Mouse (Mus musculus) heart, embryonic 16.5 days (tissue): ENCODE measurements at regions not wholly inside any gene's neighbourhood (a gene's known extent, or its start where the extent isn't known, plus 50 kb on each side); places are given as distances from the start of the nearest gene placed in this dataset.
"Not testable (repeated sequence)": the region's sequence is repeated elsewhere in the genome, so short reads cannot be mapped to it uniquely, and the experiment has no call there.

Experiments used
- ATAC-seq: fragments of 200-750 bp; cut with Nextera tagmentation; replicated peaks from 2 replicates; pipeline ENCODE4 v1.8.0; 2017; ENCODE audit warnings: moderate number of reproducible peaks; ENCODE audit not compliant: insufficient read depth, low FRiP score; ENCODE audit errors: extremely low read depth
- H3K27ac ChIP-seq: fragments of 300-500 bp; sonication (generic); 2 replicates; pipeline ENCODE4 v1.5.1; 2014; ENCODE audit warnings: mild to moderate bottlenecking, low read length, control low read depth, moderate library complexity
- H3K27me3 ChIP-seq: fragments of 300-500 bp; sonication (generic); 2 replicates; pipeline ENCODE4 v1.6.1; 2014; ENCODE audit warnings: low read length, mixed read lengths; ENCODE audit not compliant: control insufficient read depth, insufficient read depth
- H3K36me3 ChIP-seq: fragments of 300-500 bp; sonication (generic); 2 replicates; pipeline ENCODE4 v1.6.1; 2014; ENCODE audit not compliant: control insufficient read depth, insufficient read depth
- H3K4me1 ChIP-seq: fragments of 300-500 bp; sonication (generic); 2 replicates; pipeline ENCODE4 v1.6.1; 2014; ENCODE audit warnings: low read length, mixed read lengths; ENCODE audit not compliant: control insufficient read depth, insufficient read depth
- H3K4me2 ChIP-seq: fragments of 300-500 bp; sonication (generic); 2 replicates; pipeline ENCODE4 v1.6.1; 2014; ENCODE audit warnings: low read depth, mild to moderate bottlenecking, control low read depth, low read length
- H3K4me3 ChIP-seq: fragments of 300-500 bp; sonication (generic); 2 replicates; pipeline ENCODE4 v1.5.1; 2014; ENCODE audit warnings: mild to moderate bottlenecking, control low read depth, low read length
- H3K9ac ChIP-seq: fragments of 300-500 bp; sonication (generic); 2 replicates; pipeline ENCODE4 v1.6.1; 2014; ENCODE audit warnings: low read length, control low read depth
- H3K9me3 ChIP-seq: fragments of 300-500 bp; sonication (generic); replicated peaks from 2 replicates; pipeline ENCODE4 v1.6.1; 2016; ENCODE audit warnings: low read length; ENCODE audit not compliant: control insufficient read depth
- WGBS: fragments of 180-500 bp; shearing (Covaris S2); extraction: QIAGEN DNeasy Blood & Tissue Kit; methylation state at CpG from one replicate; pipeline ENCODE4 v1.1.7; 2014; 5-methylcytosine and 5-hydroxymethylcytosine counted together

GRCm38 (mm10) chr11:13040584-13040983 lies 575.8 kb upstream of the Cobl start:
- Histone ChIP-seq H3K36me3 (no peaks in the 10 kb centered on the region), H3K4me1 (no peaks in the 10 kb centered on the region), H3K27me3 (no peaks in the 10 kb centered on the region), H3K27ac (no peak overlapping the region), H3K9me3 (no peaks in the 10 kb centered on the region), H3K9ac (no peak overlapping the region), H3K4me2 (no peak overlapping the region), H3K4me3 (no peak overlapping the region)
- no peak for ATAC-seq
- WGBS: 81% methylated on average over 3 of the region's 3 CpGs

GRCm38 (mm10) chr11:13032464-13032863 lies 567.7 kb upstream of the Cobl start:
- 19% methylated on average over 2 of the region's 2 CpGs for WGBS
- Histone ChIP-seq H3K27ac (peak overlapping the region; percentile 79), H3K36me3 (no peaks in the 10 kb centered on the region), H3K4me2 (no peak overlapping the region), H3K9me3 (no peaks in the 10 kb centered on the region), H3K27me3 (no peaks in the 10 kb centered on the region), H3K4me3 (no peak overlapping the region), H3K4me1 (peaks cover 7% of the 10 kb centered on the region), H3K9ac (no peak overlapping the region)
- peak; percentile 80; the same call in 1 of the 2 replicates for ATAC-seq

GRCm38 (mm10) chr11:13008838-13009237 lies 544.1 kb upstream of the Cobl start:
- H3K4me3 ChIP-seq, H3K27me3 ChIP-seq, H3K4me2 ChIP-seq, H3K4me1 ChIP-seq, H3K9ac ChIP-seq, H3K36me3 ChIP-seq, ATAC-seq, H3K9me3 ChIP-seq, H3K27ac ChIP-seq: not testable (repeated sequence)
- 60% methylated on average over 5 of the region's 5 CpGs for WGBS

GRCm38 (mm10) chr11:13006461-13006961 lies 541.8 kb upstream of the Cobl start:
- H3K9ac ChIP-seq: not testable (repeated sequence)
- 89% methylated on average over 1 of the region's 1 CpGs for whole genome bisulfite sequencing

GRCm38 (mm10) chr11:13005228-13005627 lies 540.5 kb upstream of the Cobl start:
- Histone ChIP-seq H3K27me3 (no peaks in the 10 kb centered on the region), H3K27ac (no peak overlapping the region), H3K36me3 (no peaks in the 10 kb centered on the region), H3K4me3 (no peak overlapping the region), H3K9ac (no peak overlapping the region), H3K4me1 (no peaks in the 10 kb centered on the region), H3K4me2 (no peak overlapping the region), H3K9me3 (no peaks in the 10 kb centered on the region)
- WGBS: 82% methylated on average over 1 of the region's 1 CpGs
- ATAC-seq: no peak

More at GRCm38 (mm10) chr11:13006461-13006961, 541.8 kb upstream of the Cobl start:
- not testable (repeated sequence) for H3K36me3 ChIP-seq, H3K27ac ChIP-seq, H3K4me3 ChIP-seq, H3K4me1 ChIP-seq, H3K9me3 ChIP-seq, ATAC-seq, H3K27me3 ChIP-seq, H3K4me2 ChIP-seq

- 81% methylated on average over 7 of the region's 7 CpGs for WGBS
- Histone ChIP-seq H3K27me3 (no peaks in the 10 kb centered on the region), H3K4me1 (no peaks in the 10 kb centered on the region), H3K36me3 (no peaks in the 10 kb centered on the region), H3K9ac (no peak overlapping the region), H3K4me2 (no peak overlapping the region), H3K9me3 (no peaks in the 10 kb centered on the region), H3K27ac (no peak overlapping the region), H3K4me3 (no peak overlapping the region)
- ATAC-seq: no peak
These were observed 534.5 kb upstream of the Cobl start for GRCm38 (mm10) chr11:12999279-12999678.
